Comparison of ENCODE assay signal across 24 mouse cellular contexts in the genomic region with DNA sequence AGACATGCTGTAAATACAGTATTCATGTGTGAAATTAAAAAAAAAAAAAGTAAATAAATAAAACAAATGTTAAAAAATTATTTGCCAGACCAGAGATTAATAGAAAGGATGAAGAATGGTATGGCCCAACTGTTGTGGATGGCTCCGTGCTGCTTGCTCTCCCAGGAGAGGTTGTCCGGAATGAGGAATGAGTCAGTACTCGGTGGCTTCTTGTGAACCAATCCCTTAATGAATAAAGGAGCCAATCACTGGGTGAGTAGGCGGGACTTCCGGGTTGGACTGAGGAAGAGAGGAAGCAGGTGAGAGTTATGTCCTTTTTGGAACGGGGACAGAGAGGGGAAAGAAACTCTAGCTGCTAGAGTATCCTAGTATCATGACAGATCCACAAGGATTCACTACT. TPM values are rescaled to one million over a fixed set of nuclear protein-coding genes. Genes with fewer than 3 reads are reported as not detected.
DNase-seq lines count a peak whose midpoint lies in the region; ATAC-seq and TF ChIP-seq lines count a peak whose summit lies in the region.
"Had no signal": no experiment of that assay in that cellular context is flagged by ENCODE, and none has a peak within 500 bp of the region (broad histone marks: within the 10 kb centered on the region; RNA-seq: fewer than 3 reads in every experiment).

No protein-coding gene starts in this region.

- no peak overlapping the region for H3K27ac ChIP-seq in testis, adult 2 months (ENCODE audit: control insufficient read depth, insufficient read depth, low read depth, low read length)
- no peak overlapping the region for H3K27ac ChIP-seq in midbrain, embryonic 11.5 days (ENCODE audit: low read depth, low read length)
- no peak overlapping the region for H3K27ac ChIP-seq in cerebellum, adult 2 months (ENCODE audit: insufficient read depth, low read length)
- H3K27ac ChIP-seq: forebrain, embryonic 15.5 days; hindbrain, embryonic 12.5 days; hindbrain, embryonic 15.5 days had no signal

- H3K27me3 ChIP-seq in testis, adult 2 months (ENCODE audit: control insufficient read depth, insufficient read depth, low read length), result no peaks in the 10 kb centered on the region
- H3K27me3 ChIP-seq in midbrain, embryonic 11.5 days (ENCODE audit: control insufficient read depth, insufficient read depth, low read length), result no peaks in the 10 kb centered on the region
- no peaks in the 10 kb centered on the region for H3K27me3 ChIP-seq in cerebellum, adult 2 months (ENCODE audit: control insufficient read depth, insufficient read depth, low read length)
- H3K27me3 ChIP-seq: forebrain, embryonic 15.5 days; hindbrain, embryonic 12.5 days; hindbrain, embryonic 15.5 days had no signal

- H3K9ac ChIP-seq in midbrain, embryonic 11.5 days (ENCODE audit: low read length), result no peak overlapping the region
- H3K9ac ChIP-seq: forebrain, embryonic 15.5 days; hindbrain, embryonic 12.5 days; hindbrain, embryonic 15.5 days had no signal

- H3K4me3 ChIP-seq in testis, adult 2 months (ENCODE audit: control insufficient read depth, low read depth, low read length), result peak overlapping the region; percentile 42
- no peak overlapping the region for H3K4me3 ChIP-seq in midbrain, embryonic 11.5 days (ENCODE audit: low read depth, low read length)
- no peak overlapping the region for H3K4me3 ChIP-seq in cerebellum, adult 2 months (replicated peaks; ENCODE audit: insufficient read depth, low read depth, low read length)
- H3K4me3 ChIP-seq: forebrain, embryonic 15.5 days; hindbrain, embryonic 12.5 days; hindbrain, embryonic 15.5 days had no signal

- no peak for ATAC-seq in midbrain, embryonic 11.5 days (ENCODE audit: low FRiP score)
- ATAC-seq in activated CD4-positive, CD25-positive, alpha-beta regulatory T cell, adult 4 months, result no peak
- ATAC-seq: CD4-positive, CD25-positive, alpha-beta regulatory T cell, adult 4 months; forebrain, embryonic 15.5 days; intestine, postnatal 0 days; Patski had no signal

- H3K36me3 ChIP-seq in testis, adult 2 months (ENCODE audit: control insufficient read depth, insufficient read depth, low read length), result no peaks in the 10 kb centered on the region; the same call in 1 of the 2 replicates
- H3K36me3 ChIP-seq in midbrain, embryonic 11.5 days (ENCODE audit: control insufficient read depth, insufficient read depth, low read length), result no peaks in the 10 kb centered on the region
- H3K36me3 ChIP-seq: forebrain, embryonic 15.5 days; hindbrain, embryonic 12.5 days; hindbrain, embryonic 15.5 days had no signal

- no peak for TF ChIP-seq CTCF in testis, adult 2 months (IDR thresholded peaks at IDR 0.05; ENCODE audit: control insufficient read depth, insufficient read depth, insufficient replicate concordance, low read depth, low read length)
- TF ChIP-seq CTCF in cerebellum, adult 2 months (IDR thresholded peaks at IDR 0.05; ENCODE audit: borderline replicate concordance, insufficient read depth, low read depth, low read length), result no peak

- peak; percentile 28; the same call in 1 of the 2 replicates for TF ChIP-seq POLR2A in testis, adult 2 months (IDR thresholded peaks at IDR 0.05; ENCODE audit: control insufficient read depth, low read depth, low read length)
- TF ChIP-seq POLR2A in cerebellum, adult 2 months (IDR thresholded peaks at IDR 0.05; ENCODE audit: borderline replicate concordance, insufficient read depth, low read length), result no peak

- no peak overlapping the region for H3K4me2 ChIP-seq in midbrain, embryonic 11.5 days
- H3K4me2 ChIP-seq: forebrain, embryonic 15.5 days; heart, embryonic 11.5 days; hindbrain, embryonic 12.5 days; hindbrain, embryonic 15.5 days had no signal

- H3K9me3 ChIP-seq in midbrain, embryonic 11.5 days (ENCODE audit: control insufficient read depth, low read length), result no peaks in the 10 kb centered on the region
- H3K9me3 ChIP-seq: forebrain, embryonic 15.5 days; hindbrain, embryonic 12.5 days; hindbrain, embryonic 15.5 days had no signal

- H3K4me1 ChIP-seq in testis, adult 2 months (ENCODE audit: control insufficient read depth, insufficient read depth, low read length), result peaks cover 3% of the 10 kb centered on the region
- no peaks in the 10 kb centered on the region for H3K4me1 ChIP-seq in midbrain, embryonic 11.5 days (ENCODE audit: control insufficient read depth, insufficient read depth, low read length)
- H3K4me1 ChIP-seq in cerebellum, adult 2 months (ENCODE audit: control insufficient read depth, insufficient read depth, low read length), result no peaks in the 10 kb centered on the region
- H3K4me1 ChIP-seq: forebrain, embryonic 15.5 days; hindbrain, embryonic 12.5 days; hindbrain, embryonic 15.5 days had no signal

- no peak for DNase-seq in testis, postnatal 10 days (ENCODE audit: low spot score)
- peak; percentile 45 for DNase-seq in ES-CJ7 (ENCODE audit: low read depth, low spot score)
- DNase-seq in R1 (ENCODE audit: low read depth, low spot score), result peak; percentile 91
- DNase-seq in testis, postnatal 14 days (ENCODE audit: low spot score), result peak; percentile 31
- DNase-seq in midbrain, embryonic 11.5 days (ENCODE audit: low spot score, missing footprints), result no peak
- no peak for DNase-seq in cerebellum, adult 2 months
- DNase-seq: adrenal gland, postnatal 14 days; cerebellum, adult 11 months; cerebellum, adult 8-10 months; cerebellum, postnatal 10 days; cerebellum, postnatal 36 days; embryo, embryonic 11 days; gastrocnemius, postnatal 10 days; heart, adult 11 months; kidney, adult 2 months had no signal

- WGBS in midbrain, embryonic 11.5 days, result 88% methylated on average over 6 of the region's 6 CpGs
- 90% methylated on average over 6 of the region's 6 CpGs for WGBS in cerebellum, adult 2 months

RNA-seq across cellular contexts. Expression of a gene that starts 39.1 kb away (rescaled TPM):
- polyA plus RNA-seq in testis, adult 2 months (2012; rRNA removed), result 1,043 and 1,232 TPM in 2 replicates
- polyA plus RNA-seq in midbrain, embryonic 11.5 days (2014; fragmentation: Nextera tagmentation; extraction: Ambion mirVana), result 1,283 and 1,438 TPM in 2 replicates
- polyA plus RNA-seq in activated CD4-positive, CD25-positive, alpha-beta regulatory T cell, adult 4 months (2017; shearing (Covaris generic)), result 1,000 to 10,000 TPM; 2,273 to 4,022 TPM
- 1,000 and 1,063 TPM in 2 replicates for polyA plus RNA-seq in cerebellum, adult 2 months (2012; rRNA removed)

RNA-seq across cellular contexts. Expression of a gene that starts 48.7 kb away (rescaled TPM):
- 2.3 and 3.3 TPM in 2 replicates for polyA plus RNA-seq in testis, adult 2 months (2012; rRNA removed)
- polyA plus RNA-seq in midbrain, embryonic 11.5 days (2014; fragmentation: Nextera tagmentation; extraction: Ambion mirVana), result 28.9 and 31.1 TPM in 2 replicates
- polyA plus RNA-seq in activated CD4-positive, CD25-positive, alpha-beta regulatory T cell, adult 4 months (2017; shearing (Covaris generic)), result 1 to 10 TPM; 1.7 to 4.0 TPM
- 0.15 TPM in 1 of 2 replicates, not detected in the other for polyA plus RNA-seq in cerebellum, adult 2 months (2012; rRNA removed)
- polyA plus RNA-seq: kidney, adult 2 months had no signal

Comparison
In these comparisons a context has a peak if more than half of its experiments do, and no peak if none do; other contexts are left out.
1. DNase-seq: peak in ES-CJ7 (single experiment), R1 (single experiment) and testis, postnatal 14 days (single experiment); none in testis, postnatal 10 days (single experiment), midbrain, embryonic 11.5 days (single experiment) and cerebellum, adult 2 months (0 of 2).